Mouse (Mus musculus) megakaryocyte, adult 5-6 weeks (primary cell): Measurements from ENCODE around the gene Crybg2. TPM values are rescaled to one million over a fixed set of nuclear protein-coding genes. Genes with fewer than 3 reads are reported as not detected.

Experiments
- ATAC-seq: 2 replicates; pipeline ENCODE4 v1.8.0; 2016; ENCODE audit warnings: mild to moderate bottlenecking, inconsistent platforms; ENCODE audit not compliant: poor library complexity, severe bottlenecking
- total RNA-seq, 2 experiments: library from RNA; stranded (forward) in 1 of 2; stranded (reverse) in 1 of 2; fragments of 153-499, 151-499 nt in 1 of 2; fragments of 221-1000, 200-1000 nt in 1 of 2; gene quantifications; 2 replicates each; pipeline versions ENCODE4 v1.2.3 to v1.2.4; 2015 to 2017

Gene Crybg2
- total RNA-seq, 2 experiments from 2014 or later = 0.15 to 1.9 TPM

DNA sequence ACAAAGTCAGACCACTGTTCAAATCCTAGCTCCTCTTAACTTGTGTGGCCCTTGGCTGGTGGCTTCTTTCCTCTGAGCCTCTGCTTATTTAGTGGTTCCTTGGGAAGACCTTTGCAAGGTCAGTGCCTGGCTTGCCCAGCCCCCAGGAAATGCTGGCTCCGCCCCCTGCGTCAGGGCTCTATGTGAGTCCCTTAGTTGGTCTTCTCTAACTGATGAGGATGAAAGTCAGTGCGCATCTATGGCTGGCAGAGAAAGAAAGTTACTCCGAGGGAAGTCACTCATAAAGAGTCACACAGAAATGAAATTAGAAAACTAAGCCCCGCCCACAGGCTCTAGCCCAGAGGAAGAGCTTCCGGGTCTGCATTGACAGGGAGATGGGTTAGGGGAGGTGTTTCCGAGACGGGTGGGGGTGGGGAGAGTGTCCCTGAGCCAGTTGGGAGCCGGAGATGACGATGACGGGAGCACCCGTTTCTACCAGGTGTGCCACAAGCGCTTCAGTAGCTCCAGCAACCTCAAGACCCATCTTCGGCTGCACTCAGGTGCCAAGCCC lies 2.4 kb upstream of the Crybg2 start:
- no peak for ATAC-seq

DNA sequence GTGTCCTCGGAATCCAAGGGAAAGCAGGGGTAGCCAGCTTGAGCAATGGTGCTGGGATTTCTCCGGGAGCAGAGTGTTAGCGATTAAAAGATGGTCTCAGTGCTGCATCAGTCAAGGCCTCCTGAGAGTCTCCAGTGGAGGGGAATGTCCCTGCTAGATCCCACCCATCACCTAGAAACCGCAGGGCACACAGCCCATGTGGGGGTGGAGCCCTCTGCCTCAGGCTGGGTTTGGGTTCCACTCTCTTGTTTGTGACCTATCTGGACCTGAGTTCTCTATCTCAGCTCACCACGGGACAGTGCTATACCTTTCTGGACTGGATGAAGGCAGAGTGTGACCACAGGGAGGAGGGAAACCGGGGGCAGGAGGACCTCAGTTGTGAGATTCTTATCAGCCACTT lies 1.7 kb upstream of the Crybg2 start:
- ATAC-seq = no peak

DNA sequence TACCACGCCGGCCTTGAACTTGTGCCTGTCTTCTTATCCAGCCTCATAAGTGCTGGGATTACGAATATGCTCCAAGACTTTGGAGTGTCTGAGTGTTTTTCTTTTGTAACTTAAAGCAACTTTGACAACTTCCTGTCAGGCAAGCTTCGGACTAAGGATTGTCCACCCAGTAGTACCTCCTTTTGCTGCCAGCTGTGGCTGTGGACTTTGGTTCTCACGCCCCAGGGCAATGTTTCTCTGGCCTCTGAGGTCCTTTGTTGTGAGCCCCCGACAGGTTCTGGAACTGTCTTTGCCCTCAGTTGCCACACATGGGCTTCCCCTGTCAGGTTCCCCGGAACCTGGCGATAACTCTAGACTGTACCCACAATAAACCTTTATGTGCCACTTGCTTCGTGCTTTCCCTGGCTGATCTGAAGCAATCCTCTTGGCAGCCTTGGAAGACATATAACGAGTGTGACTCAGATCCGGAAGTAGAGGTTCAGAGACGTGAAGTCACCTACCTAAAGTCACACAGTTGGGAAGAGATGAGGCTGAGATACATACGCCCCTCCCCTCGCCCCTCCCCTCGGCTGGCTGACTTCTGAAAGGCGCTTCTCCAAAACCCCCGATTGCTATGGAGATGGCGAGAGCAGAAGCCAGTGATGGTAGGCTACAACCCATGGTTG lies 683 bp downstream of the Crybg2 start:
- no peak for ATAC-seq

DNA sequence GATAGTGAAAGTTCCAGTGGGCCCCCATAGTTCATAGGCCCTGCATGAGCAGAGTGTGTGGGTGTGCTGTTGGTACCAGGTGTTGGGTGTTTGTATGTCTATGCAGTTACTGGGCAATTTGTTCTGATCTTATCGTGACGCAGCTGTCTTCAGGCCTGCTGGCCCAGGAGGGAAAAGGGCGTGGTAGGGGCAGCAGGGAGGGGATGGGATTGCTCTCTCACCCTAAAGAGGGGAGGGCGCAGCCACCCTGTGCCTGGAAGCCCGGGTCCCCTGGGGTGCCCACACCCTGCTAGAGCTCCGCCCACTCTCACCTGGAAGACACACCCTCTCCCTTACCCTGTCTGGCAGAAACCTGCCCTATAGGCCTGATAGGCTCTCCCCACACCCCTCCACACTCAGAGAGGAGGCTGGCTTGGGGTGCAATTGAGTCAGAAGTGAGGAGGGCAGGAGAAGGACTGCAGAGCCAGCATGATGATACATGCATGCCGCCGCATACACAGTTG lies 1.4 kb downstream of the Crybg2 start:
- ATAC-seq = no peak

DNA sequence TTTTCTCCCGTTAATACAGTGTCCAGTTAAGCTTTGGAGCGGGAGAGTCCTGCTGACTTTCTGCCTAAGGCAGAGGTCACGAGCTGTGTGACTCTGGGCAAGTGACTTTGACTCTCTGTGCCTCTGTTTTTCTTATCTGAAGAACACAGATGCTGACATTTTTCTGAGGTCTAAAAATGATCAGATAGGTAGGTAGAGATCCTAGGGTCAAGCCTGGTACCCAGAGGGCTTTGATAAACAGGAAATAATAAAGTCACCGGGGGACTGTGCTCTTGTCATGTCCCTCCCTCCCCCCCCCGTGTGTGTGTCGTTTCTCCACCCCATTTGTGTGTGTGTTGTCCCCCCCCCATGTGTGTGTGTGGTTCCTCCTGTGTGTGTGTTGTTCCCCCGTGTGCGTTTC lies 1.9 kb downstream of the Crybg2 start:
- ATAC-seq = no peak

DNA sequence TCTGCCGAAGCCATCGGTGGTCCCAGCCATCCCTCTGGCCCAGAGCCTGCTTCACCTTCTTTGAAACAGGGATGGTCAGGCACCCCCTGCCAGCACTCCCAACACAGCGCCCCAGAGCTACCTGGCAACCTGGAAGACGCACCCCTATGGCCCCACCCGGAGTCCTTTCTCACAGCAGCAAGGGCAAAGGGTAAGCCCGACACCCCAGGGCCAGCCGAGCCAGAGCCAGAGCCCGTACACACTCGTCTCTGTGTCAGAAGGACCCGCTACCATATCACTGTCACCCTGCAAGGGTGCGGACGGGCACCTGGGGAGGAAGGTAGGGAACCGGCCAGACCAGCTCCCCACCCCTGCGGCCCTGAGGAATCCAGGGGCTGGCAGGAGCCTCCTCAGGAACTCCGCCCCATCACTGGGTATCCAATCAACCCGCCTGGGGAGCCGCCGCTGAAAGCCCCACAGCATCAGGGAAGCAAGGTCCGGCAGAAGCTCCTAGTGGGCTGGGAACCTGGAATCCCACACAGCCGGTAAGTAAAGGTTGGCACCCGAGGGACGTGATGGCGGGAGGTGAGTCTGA lies 4.9 kb downstream of the Crybg2 start:
- ATAC-seq = no peak

DNA sequence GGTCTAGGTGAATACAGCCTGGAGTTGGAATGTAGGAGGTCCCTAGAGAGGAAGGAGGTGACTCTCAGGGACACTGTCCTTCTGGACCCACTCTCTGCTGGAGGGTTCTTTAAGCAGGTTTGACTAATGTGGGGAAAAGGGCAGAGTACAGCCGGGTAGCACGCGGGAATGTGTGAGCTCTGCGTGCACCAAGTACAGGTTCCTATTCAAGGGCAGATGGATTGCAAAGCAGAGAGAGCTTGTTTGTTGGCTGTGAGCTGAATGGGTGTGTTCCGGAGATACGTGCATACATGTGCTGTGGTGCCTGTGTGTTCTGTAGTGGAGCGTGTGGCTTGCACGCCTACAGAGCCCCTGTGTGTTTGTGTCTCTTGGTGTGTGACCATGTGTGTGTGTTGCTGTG lies 6.8 kb downstream of the Crybg2 start:
- no peak for ATAC-seq

DNA sequence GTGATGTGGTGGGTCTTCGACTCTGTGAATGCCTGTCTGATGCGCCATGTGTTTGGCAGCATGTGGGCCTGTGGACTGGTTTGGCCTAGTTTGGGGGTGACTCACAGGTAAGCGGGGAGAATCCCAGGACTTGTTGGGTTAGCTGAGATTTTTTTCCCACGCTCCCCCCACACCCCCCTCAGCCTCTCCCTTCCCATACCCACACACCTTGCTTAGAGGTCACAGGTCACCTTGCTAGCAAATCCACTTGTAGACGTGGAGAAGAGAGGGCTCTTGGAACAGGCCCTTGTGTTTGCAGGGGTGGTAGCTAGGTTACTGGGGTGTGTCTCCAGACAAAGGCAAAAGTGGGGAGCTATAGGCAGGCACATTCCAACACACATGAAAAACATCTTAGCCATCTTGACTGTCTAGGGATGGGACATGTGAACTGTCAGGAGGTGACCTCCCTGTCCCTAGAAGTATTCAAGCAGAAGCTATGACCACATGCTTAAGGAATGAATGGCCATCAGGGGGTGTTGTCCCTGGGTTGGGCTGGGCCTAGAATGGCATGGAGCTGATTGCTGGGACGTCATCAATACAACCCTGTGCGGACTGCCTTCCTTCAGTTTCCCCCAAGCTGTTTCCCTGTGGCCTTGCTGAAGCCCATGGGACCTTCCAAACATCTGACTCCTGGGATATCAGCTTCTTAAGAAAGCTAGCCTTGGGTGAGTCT lies 7.4 kb downstream of the Crybg2 start:
- no peak for ATAC-seq

DNA sequence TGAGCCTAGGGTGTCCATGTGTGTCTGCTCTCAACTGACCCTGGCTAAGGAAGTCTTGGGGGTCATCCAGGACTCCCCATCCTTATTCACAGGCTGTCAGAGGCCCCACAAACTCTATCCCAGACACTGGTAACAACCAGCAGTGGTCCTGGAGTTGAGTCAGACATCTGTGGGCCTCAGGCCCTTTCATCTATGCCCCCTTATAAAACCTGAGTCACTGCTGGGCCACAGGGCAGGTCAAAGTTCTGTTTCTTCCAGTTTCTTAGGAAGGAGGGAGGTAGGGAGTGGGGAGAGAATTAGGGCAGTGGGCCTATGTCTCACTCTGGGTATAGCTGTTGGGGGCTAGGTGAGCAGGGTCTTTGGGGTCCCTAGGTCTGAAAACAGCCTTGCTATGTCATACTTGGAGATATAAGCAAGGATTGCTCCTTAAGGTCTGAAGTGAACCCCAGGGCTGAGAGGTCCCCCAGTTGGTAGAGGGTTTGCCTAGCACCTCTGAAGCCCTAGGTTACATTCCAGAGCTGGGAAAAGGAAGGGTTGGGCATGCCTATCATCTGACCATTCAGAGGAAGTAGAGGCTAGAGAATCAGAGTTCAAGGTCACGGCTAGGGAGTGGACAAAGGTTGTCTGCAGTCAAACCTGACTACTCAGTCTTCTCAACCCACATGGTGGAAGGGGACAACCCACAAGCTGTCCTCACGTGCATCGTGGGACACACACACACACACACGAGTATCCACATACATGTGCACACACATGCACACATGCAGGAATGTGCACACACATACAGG lies 8.4 kb downstream of the Crybg2 start:
- ATAC-seq = no peak

DNA sequence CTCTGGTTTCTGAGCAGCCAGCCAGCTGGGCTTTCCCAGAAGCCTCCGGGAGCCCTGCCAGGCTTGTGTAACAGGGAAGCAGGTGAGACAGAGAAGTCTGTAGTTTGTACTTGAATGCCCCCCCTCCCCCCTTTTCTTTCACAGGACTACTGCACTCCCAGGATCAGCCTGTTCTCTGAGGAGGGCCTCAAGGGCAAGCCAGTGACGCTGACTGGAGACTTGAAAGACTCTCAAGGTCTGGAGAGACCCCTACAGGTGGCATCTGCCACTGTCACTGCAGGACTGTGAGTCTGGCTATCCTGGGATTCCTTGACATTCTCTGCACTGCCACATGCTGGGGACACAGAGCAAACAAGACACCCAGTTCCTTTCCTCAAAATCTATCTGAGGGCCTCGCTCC lies 18.1 kb downstream of the Crybg2 start:
- no peak for ATAC-seq

DNA sequence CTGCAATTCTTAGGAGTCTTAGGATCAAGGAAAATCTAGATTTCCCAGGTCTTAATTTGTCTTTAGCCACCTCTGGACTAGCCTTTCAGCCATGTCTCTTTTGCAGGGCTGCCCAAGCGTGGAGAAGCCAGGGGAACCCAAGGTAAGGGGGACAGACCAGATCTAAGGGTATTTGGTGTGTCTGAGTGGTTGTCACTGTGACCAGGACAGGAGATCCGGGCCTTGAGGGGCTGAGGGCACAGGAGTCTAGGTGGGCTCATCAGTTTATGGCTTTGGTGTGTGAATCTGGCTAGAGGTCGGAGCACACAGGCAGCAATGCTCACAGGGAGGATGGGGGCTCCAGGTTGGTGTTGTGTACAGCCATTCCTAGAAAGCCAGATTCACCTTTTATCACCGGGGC lies 20.1 kb downstream of the Crybg2 start:
- no peak for ATAC-seq

DNA sequence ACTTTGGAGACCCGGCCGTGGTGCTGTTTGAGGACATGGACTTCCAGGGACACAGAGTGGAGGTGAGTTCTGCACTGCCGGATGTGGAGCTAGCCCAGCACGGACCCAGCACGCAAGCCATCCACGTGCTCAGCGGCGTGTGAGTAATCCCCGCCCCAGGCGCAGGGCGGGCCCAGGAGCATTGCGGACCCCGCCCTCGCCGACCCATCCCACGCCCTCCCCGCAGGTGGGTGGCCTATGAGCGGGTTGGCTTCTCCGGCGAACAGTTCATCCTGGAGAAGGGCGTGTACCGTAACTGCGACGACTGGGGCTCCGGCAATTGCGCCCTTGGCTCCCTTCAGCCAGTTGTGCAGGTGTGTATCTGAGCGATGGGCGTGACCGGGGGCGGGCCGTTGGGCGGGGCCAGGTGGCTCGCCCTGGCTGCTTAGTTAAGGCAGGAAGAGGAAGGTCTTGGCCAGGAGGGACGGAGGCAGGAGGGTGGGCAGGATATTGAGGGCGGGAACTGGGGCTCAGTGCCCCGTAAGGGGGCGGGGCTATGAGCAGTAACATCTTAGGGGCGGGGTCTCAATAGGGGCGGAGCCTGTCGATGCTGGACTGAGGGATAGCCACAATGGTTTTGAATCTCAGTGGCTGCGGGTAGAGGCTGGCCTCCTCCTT lies 21.2 kb downstream of the Crybg2 start:
- ATAC-seq = peak; percentile 89

DNA sequence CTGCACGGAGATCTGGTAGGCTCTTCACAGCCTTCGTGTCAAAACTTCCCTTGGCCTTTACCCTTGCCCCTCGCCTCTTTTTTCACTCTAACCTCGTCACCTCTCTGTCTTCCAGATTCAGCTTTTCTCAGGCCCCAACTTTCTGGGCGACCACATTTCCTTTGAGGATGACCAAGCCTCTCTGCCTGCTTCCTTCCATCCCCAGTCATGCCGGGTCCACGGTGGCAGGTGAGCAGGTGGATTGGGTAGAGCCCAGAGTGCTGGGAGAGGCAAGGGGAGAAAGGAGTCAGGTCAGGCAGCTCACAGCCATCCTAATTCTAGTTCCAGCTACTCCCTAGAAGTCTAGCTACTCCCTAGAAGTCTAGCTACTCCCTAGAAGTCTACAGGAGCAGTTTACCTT lies 21.8 kb downstream of the Crybg2 start:
- no peak for ATAC-seq

DNA sequence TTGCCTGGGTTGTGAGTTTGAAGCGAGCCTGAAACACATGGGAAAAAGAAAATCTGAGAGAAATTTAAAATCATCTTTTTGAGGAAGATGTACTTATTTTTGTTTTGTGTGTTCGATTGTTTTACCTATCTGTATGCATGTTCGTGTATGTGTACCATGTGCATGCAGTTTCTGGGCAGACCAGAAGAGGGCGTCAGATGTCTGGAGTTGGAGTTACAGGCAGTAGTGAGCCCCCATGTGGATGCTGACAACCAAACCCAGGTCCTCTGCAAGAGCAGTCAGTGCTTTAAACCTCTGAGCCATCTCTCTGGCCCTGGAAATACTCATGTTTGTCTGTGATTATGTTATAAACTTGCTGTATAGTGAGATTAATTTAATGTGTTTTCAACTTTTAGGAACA lies 24.4 kb downstream of the Crybg2 start:
- no peak for ATAC-seq

DNA sequence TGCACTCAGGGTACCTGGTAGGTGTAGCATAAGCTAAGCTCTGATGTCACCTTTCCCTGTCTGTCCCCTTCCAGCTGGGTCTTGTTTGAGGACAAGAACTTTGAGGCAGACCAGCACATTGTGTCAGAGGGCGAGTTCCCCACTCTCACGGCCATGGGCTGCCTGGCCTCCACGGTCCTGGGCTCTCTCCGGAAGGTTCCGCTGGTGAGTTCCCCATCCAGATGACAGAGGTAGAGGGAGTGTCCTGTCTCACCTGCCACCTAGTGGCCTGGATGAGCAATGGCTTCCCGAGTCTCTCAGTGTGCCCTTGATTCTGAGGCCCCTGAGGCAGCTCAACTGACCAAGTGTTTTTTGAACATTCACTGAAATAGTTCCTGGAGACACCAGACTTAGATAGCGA lies 26.8 kb downstream of the Crybg2 start:
- ATAC-seq = peak; percentile 99

DNA sequence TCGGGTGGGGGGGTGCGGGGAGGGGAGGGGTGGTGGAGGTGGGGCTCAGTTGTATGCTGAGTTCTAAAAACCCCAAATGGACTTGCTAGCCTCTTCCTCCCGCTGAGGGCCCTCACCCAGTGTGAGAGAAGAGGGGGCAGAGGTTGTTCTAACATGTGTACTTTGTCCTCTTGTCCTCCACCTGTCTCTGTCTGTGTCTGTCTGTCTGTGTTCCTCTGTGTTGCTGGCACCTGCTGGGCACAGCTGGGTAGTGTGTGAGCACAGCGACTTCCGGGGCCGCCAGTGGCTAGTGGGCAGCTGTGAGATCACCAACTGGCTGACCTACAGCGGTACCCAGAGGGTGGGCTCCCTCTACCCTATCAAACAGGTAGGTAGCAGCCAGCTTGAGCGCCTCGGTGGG lies 28.4 kb downstream of the Crybg2 start:
- ATAC-seq = no peak

DNA sequence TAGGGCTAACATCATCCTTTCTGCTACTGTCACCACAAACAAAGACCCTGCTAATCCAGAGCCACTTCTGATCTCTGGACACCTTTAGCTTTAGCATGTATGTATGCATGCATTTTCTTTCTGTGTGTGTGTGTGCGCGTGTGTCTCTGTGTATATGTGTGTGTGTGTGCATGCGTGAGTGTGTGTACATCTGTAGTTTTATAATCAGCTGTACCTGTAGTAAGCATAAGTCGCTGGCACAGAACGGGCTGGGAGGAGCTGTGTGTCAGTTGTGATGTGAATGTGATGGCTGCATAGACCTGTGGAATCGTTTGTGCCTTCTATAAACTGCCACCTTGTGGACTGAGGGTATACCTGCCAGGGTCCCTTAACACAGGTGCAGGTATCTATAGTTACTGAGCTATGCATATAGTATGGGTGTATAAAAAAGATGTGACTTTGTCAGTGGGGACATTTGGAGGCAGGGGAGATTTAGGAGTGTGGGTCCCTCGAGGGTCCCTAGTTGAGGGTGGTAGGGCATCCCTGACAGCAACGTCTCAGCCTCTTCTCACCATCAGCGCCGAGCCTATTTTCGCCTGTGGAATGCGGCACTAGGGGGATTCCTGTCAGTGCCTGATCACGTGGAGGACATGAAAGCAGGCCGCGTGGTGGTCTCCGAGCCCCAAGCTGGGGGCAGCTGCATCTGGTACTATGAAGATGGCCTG lies 30.1 kb downstream of the Crybg2 start:
- no peak for ATAC-seq

DNA sequence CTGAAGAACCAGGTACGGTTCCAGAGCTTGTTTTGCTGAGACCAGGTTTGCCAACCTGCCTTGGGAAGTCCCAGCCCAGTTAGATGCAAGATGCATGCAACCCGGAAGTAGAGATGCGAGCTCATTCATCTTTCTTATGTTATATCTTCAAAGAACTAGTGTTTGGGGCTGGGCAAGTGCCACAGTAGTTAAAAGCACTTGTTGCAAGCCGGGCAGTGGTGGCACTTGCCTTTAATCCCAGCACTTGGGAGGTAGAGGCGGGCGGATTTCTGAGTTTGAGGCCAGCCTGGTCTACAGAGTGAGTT lies 30.6 kb downstream of the Crybg2 start:
- ATAC-seq = no peak

DNA sequence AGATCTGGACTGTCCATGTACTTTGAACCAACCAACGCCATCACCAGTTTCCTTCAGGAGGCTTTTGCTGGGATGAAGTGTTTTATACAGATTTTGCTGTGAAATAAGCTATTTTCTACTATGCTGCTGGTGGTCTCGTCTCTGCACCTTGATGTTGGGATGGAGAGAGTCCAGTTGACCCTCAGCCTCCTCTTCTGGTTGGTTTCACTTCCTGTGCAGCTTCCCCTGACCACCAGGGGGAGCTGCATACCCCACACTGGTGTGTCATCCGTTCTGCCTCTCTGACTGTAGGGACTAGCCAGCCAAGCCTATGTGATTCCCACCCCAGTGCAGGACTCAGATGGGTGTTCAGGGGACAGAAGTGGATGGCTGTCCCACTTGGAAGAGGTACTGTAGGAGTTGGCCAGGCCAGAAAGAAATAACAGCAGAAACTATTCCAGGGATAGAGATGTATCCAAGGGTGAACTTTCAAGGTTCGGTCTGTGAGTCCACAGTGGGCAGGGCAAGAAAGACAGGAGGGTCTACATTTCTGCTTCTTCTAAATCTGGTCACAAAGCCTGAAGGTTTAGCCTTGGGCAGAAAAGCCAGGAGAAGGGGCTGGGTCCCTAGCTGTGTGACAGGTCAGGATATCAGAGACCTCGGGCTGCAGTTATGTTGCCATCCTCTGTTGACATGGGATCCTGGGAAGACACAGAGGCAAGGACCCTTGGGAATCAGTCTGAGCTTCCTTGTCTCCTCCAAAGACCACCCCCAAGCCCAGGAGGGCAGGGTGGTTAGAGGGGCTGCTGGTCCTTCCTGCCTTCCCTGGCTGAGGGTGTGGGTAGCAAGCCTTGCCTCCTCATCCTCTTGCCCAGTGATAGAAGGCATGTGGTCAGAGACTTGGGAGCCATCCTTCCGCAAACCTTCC lies 32.0 kb downstream of the Crybg2 start:
- ATAC-seq = peak; percentile 47
